Mouse (Mus musculus) intestine, embryonic 16.5 days (tissue): Measurements from ENCODE around the gene Vmn2r74. TPM values are rescaled to one million over a fixed set of nuclear protein-coding genes. Genes with fewer than 3 reads are reported as not detected.

ENCODE experiments used
- ATAC-seq: fragments of 200-750 bp; cut with Nextera tagmentation; 2 replicates; pipeline ENCODE4 v1.8.0; 2017; ENCODE audit warnings: moderate TSS enrichment, moderate library complexity
- H3K27ac ChIP-seq: fragments of 300-500 bp; sonication (generic); 2 replicates; pipeline ENCODE4 v1.5.1; 2014; ENCODE audit warnings: mild to moderate bottlenecking, low read length
- H3K27me3 ChIP-seq: fragments of 300-500 bp; sonication (generic); replicated peaks from 2 replicates; pipeline ENCODE4 v1.6.1; 2014; ENCODE audit warnings: low read length, control low read depth, mixed read lengths; ENCODE audit not compliant: control insufficient read depth, insufficient read depth
- H3K36me3 ChIP-seq: fragments of 300-500 bp; sonication (generic); 2 replicates; pipeline ENCODE4 v1.6.1; 2014; ENCODE audit warnings: low read length, control low read depth; ENCODE audit not compliant: control insufficient read depth, insufficient read depth
- H3K4me1 ChIP-seq: fragments of 300-500 bp; sonication (generic); 2 replicates; pipeline ENCODE4 v1.6.1; 2014; ENCODE audit warnings: low read length, control low read depth, mixed read lengths; ENCODE audit not compliant: control insufficient read depth, insufficient read depth
- H3K4me2 ChIP-seq: fragments of 300-500 bp; sonication (generic); 2 replicates; pipeline ENCODE4 v1.6.1; 2014; ENCODE audit warnings: low read depth, low read length, control low read depth
- H3K4me3 ChIP-seq: fragments of 300-500 bp; sonication (generic); 2 replicates; pipeline ENCODE4 v1.5.1; 2014; ENCODE audit warnings: mild to moderate bottlenecking, low read length
- H3K9ac ChIP-seq: fragments of 300-500 bp; sonication (generic); 2 replicates; pipeline ENCODE4 v1.6.1; 2014; ENCODE audit warnings: low read depth, low read length
- H3K9me3 ChIP-seq: fragments of 300-500 bp; sonication (generic); 2 replicates; pipeline ENCODE4 v1.6.1; 2016; ENCODE audit warnings: low read length, control low read depth; ENCODE audit not compliant: control insufficient read depth
- WGBS: fragments of 180-500 bp; shearing (Covaris S2); extraction: QIAGEN DNeasy Blood & Tissue Kit; methylation state at CpG from one replicate; pipeline ENCODE4 v1.1.7; 2014; 5-methylcytosine and 5-hydroxymethylcytosine counted together
- polyA plus RNA-seq: library from polyadenylated mRNA; unstranded; fragments of >200 nt; fragmentation: Nextera tagmentation; extraction: Ambion mirVana; gene quantifications from 2 replicates; pipeline ENCODE4 v1.2.1, GENCODE M21; 2015

Gene Vmn2r74
- polyA plus RNA-seq: not detected in 2 replicates

DNA sequence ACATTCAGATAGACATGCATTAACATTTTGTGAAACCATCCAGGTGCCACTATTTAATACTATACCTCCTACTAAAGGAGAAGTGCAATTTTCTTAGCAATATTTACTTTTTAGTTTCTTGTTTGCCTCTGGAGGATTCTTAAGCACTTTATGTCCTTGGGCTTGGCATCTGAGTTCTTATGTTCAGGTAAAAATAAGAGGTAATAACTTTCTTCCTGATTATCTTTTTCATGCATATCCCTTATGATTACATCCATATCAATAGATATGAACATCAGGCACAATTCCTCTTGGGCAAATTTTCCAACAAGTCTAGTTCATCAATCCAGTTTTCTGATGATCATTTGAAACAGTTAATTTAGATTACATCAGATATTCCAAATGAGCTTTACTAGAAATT, at the start of gene Vmn2r74:
Gene Vmn2r74, minus strand, starts transcription at position 101 of the 400 bp plus-strand sequence.
- Histone ChIP-seq H3K4me3 (no peak within 1 kb of the TSS), H3K9ac (no peak within 1 kb of the TSS), H3K27ac (no peak within 1 kb of the TSS), H3K27me3 (no peaks in the 10 kb centered on the region), H3K4me1 (no peaks in the 10 kb centered on the region), H3K36me3 (no peaks in the 10 kb centered on the region), H3K4me2 (no peak within 1 kb of the TSS), H3K9me3 (no peaks in the 10 kb centered on the region)
- no peak for ATAC-seq

DNA sequence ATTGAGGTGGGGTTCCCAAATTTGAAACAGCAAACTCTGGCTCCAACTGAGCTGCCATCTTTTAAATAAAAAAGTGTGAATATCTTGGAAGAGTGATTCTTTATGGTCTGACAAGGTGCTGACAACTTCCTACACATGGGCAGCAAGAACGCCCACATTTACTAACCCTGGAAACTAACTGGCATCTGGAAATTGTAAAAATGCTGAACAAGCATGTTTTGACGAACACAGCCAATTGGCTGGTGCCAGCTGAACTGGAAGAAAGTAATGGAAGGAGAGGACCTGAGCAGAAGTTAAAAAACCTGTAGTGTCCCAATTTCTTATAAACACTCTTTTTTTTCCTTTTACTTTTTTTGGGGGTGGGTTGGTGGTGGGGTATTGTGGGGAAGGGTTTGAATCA, 46.1 kb upstream of the Vmn2r74 start:
- no peaks in the 10 kb centered on the region for H3K27me3 ChIP-seq
- WGBS: 85% methylated on average over 2 of the region's 2 CpGs
- no peak overlapping the region for H3K4me3 ChIP-seq
- no peaks in the 10 kb centered on the region for H3K36me3 ChIP-seq
- H3K4me1 ChIP-seq: no peaks in the 10 kb centered on the region
- peaks cover 10% of the 10 kb centered on the region; the same call in 1 of the 2 replicates for H3K9me3 ChIP-seq
- ATAC-seq: no peak
- H3K27ac ChIP-seq: no peak overlapping the region
- H3K4me2 ChIP-seq: no peak overlapping the region
- no peak overlapping the region for H3K9ac ChIP-seq

Other genes starting within 250 kb of the Vmn2r74 start
- not detected in 2 replicates for gene Vmn2r72, start 206.5 kb downstream of the Vmn2r74 start, polyA plus RNA-seq
- gene Vmn2r73, start 85.4 kb downstream of the Vmn2r74 start, polyA plus RNA-seq: not detected in 2 replicates
- not detected in 2 replicates for gene Vmn2r75, start 210.1 kb upstream of the Vmn2r74 start, polyA plus RNA-seq